Mouse (Mus musculus) cerebellum, adult 2 months (tissue): ENCODE data around the gene Dennd6b.

Source experiments
- CTCF ChIP-seq: fragments of 200-500 bp; IDR thresholded peaks from 2 replicates; pipeline ENCODE4 v1.5.1; 2011; ENCODE audit warnings: low read depth, mild to moderate bottlenecking, control low read depth, low read length, moderate library complexity, borderline replicate concordance; ENCODE audit not compliant: insufficient read depth
- POLR2A ChIP-seq: fragments of 200-500 bp; IDR thresholded peaks from 2 replicates; pipeline ENCODE4 v1.6.1; 2011; ENCODE audit warnings: low read length, control low read depth, borderline replicate concordance; ENCODE audit not compliant: insufficient read depth

GRCm38 (mm10) chr15:89175411-89176155 lies 20.7 kb downstream of the Dennd6b start:
- TF ChIP-seq POLR2A (no peak), CTCF (no peak)
